In the genomic region with DNA sequence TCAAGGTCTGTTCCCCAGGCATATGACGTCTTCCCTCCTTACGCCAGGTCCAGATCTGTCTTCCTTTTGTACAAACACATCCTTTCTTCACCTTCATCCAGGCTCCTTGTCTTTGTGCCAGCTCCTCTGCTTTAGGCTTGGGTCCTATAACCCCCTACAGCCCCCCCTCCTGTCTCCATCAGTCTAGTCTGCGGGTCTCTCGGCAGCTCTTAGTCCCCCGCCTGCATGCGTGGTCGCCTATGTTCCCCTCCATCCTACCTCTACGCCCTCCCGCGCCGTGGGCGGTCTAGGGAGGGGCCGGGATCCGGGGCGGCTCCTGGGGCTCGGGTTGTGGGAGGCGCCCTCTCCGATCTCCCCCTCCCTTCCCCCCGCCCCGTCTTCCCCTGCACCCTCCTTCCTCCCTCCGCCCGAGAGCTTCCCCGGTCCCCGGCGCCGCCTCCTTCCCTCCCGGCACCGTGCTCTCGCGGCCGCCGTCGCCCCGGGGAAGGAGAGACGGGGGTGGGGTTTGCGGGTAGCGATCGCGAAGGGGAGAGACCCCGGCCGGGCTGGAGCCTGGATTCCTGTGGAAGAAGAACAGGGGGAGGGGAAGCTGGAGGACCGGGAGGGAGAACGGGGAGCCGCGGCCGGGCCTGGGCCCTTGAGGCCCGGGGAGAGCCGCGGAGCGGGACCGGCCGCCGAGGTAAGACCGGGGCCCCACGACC, we compare ENCODE assay signal across 8 mouse cellular contexts. TPM values are rescaled to one million over a fixed set of nuclear protein-coding genes. Genes with fewer than 3 reads are reported as not detected.
A peak's percentile ranks its signal among the peaks of the same experiment; 100 is the strongest.
DNase-seq lines count a peak whose midpoint lies in the region; ATAC-seq and TF ChIP-seq lines count a peak whose summit lies in the region.

Gene Gabbr1 (plus strand): TSS at position 356 of the 701 bp plus-strand sequence.

- H3K9ac ChIP-seq in forebrain, embryonic 15.5 days (replicated peaks) = peak within 1 kb of the TSS; percentile 97
- H3K9ac ChIP-seq in neural tube, embryonic 15.5 days (replicated peaks) = peak within 1 kb of the TSS; percentile 98

- H3K4me1 ChIP-seq in E14TG2a.4 (replicated peaks; ENCODE audit: low read depth, low read length) = peaks cover 59% of the 10 kb centered on the region
- H3K4me1 ChIP-seq in brown adipose tissue, adult 24 weeks (ENCODE audit: control insufficient read depth, insufficient read depth, insufficient read length, low read length) = peaks cover 2% of the 10 kb centered on the region
- peaks cover 46% of the 10 kb centered on the region for H3K4me1 ChIP-seq in forebrain, embryonic 15.5 days
- H3K4me1 ChIP-seq in neural tube, embryonic 15.5 days = peaks cover 39% of the 10 kb centered on the region

- 0 out of 2 replicates have a peak, but pooled peaks cover 2% of the 10 kb centered on the region for H3K27me3 ChIP-seq in E14TG2a.4 (ENCODE audit: insufficient read depth, low read length)
- no peaks in the 10 kb centered on the region for H3K27me3 ChIP-seq in forebrain, embryonic 15.5 days
- no peaks in the 10 kb centered on the region for H3K27me3 ChIP-seq in neural tube, embryonic 15.5 days (replicated peaks)

- H3K9me3 ChIP-seq in E14TG2a.4 (ENCODE audit: low read length) = no peaks in the 10 kb centered on the region
- no peaks in the 10 kb centered on the region for H3K9me3 ChIP-seq in forebrain, embryonic 15.5 days
- H3K9me3 ChIP-seq in neural tube, embryonic 15.5 days (replicated peaks) = no peaks in the 10 kb centered on the region

- no peak for TF ChIP-seq CTCF in E14TG2a.4 (conservative IDR thresholded peaks at IDR 0.05; ENCODE audit: low read length)

- H3K4me3 ChIP-seq in E14TG2a.4 (replicated peaks; ENCODE audit: low read length) = peak within 1 kb of the TSS; percentile 95
- H3K4me3 ChIP-seq in brown adipose tissue, adult 24 weeks (ENCODE audit: insufficient read depth, low read depth, low read length) = peak within 1 kb of the TSS; percentile 69
- H3K4me3 ChIP-seq in forebrain, embryonic 15.5 days = peak within 1 kb of the TSS; percentile 94
- peak within 1 kb of the TSS; percentile 90 for H3K4me3 ChIP-seq in neural tube, embryonic 15.5 days (replicated peaks)

- H3K4me2 ChIP-seq in forebrain, embryonic 15.5 days (replicated peaks) = peak within 1 kb of the TSS; percentile 91
- peak within 1 kb of the TSS; percentile 84 for H3K4me2 ChIP-seq in neural tube, embryonic 15.5 days

- peak; percentile 77 to 81 for DNase-seq in heart, postnatal 10 days
- DNase-seq in kidney, postnatal 4 days = peak; percentile 85 to 89
- DNase-seq in lung, adult 18-20 months = peak; percentile 85 to 89
- peak; percentile 84 for DNase-seq in testis, postnatal 10 days (ENCODE audit: low spot score)

- intact Hi-C loops in heart, postnatal 10 days (cut with DNase I) = loop anchor here (2.0 to 5.0 kb wide), 3 partner anchors 43 to 208 kb away; partner anchors contain the start of genes Trim26, Znrd1 and Znrd1as

- WGBS in forebrain, embryonic 15.5 days = 0% methylated on average over 39 of the region's 55 CpGs
- WGBS in neural tube, embryonic 15.5 days = under 1% methylated on average over 37 of the region's 55 CpGs

- peaks cover 24% of the 10 kb centered on the region for H3K36me3 ChIP-seq in E14TG2a.4 (ENCODE audit: insufficient read depth, low read length)
- no peaks in the 10 kb centered on the region for H3K36me3 ChIP-seq in forebrain, embryonic 15.5 days
- H3K36me3 ChIP-seq in neural tube, embryonic 15.5 days = no peaks in the 10 kb centered on the region

- no peak within 1 kb of the TSS for H3K27ac ChIP-seq in brown adipose tissue, adult 24 weeks (replicated peaks; ENCODE audit: low read depth, low read length)
- H3K27ac ChIP-seq in forebrain, embryonic 15.5 days (replicated peaks) = peak within 1 kb of the TSS; percentile 93
- peak within 1 kb of the TSS; percentile 97 for H3K27ac ChIP-seq in neural tube, embryonic 15.5 days (replicated peaks)

- ATAC-seq in forebrain, embryonic 15.5 days (replicated peaks) = peak; percentile 80
- ATAC-seq in neural tube, embryonic 15.5 days (ENCODE audit: low FRiP score) = peak; percentile 85

RNA-seq across cellular contexts. Expression of gene Gabbr1, which starts in this region (rescaled TPM):
- 3.8 and 4.5 TPM in 2 replicates for polyA plus RNA-seq in brown adipose tissue, adult 24 weeks (2012; ENCODE audit: insufficient read depth, insufficient read length, missing spikeins)
- 50.9 and 53.1 TPM in 2 replicates for polyA plus RNA-seq in forebrain, embryonic 15.5 days (2015; fragmentation: Nextera tagmentation; extraction: Ambion mirVana)
- total RNA-seq in heart, postnatal 10 days (2021) = 10 to 100 TPM; 14.0 to 17.2 TPM
- 77.9 and 90.1 TPM in 2 replicates for polyA plus RNA-seq in neural tube, embryonic 15.5 days (2015; fragmentation: Nextera tagmentation; extraction: Ambion mirVana)
